Mouse (Mus musculus): ENCODE results near the gene Gm20696. TPM values are rescaled to one million over a fixed set of nuclear protein-coding genes. Genes with fewer than 3 reads are reported as not detected.

Gm20696 gene
- polyA plus RNA-seq, 1 experiment from 2014 or later: 0.99 TPM

DNA sequence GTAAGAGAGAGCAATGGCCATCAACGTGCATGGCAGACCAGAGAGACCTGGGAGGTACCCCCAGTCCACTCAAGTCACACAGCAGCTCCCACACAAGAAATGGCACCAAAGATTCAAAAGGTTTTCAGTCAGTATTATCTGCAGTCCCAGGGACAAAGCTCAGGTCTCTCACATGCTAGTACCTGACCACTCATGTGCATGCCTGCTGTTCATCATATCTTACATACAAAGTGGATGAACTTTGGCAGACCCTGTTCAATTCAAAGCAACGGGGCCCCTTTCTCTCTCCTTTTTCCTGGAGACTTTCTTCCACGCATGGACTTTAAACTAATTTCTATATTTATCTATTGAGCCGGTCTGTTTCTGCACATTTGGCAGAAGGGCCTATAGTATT is 404.9 kb downstream of the Gm20696 start:
- no peak overlapping the region for H3K9ac ChIP-seq (ENCODE audit: low read length)
- H3K4me1 ChIP-seq (ENCODE audit: control insufficient read depth, insufficient read depth, low read length): peaks cover 27% of the 10 kb centered on the region
- H3K4me3 ChIP-seq (ENCODE audit: low read depth, low read length): no peak overlapping the region
- no peaks in the 10 kb centered on the region for H3K27me3 ChIP-seq (replicated peaks; ENCODE audit: control insufficient read depth, insufficient read depth, low read length)
- WGBS: 52% methylated on average over 4 of the region's 4 CpGs
- H3K4me2 ChIP-seq (ENCODE audit: low read length): no peak overlapping the region
- DNase-seq (ENCODE audit: low spot score) (no peak), ATAC-seq (no peak)
- no peaks in the 10 kb centered on the region for H3K9me3 ChIP-seq (replicated peaks; ENCODE audit: control insufficient read depth, low read length)
- no peaks in the 10 kb centered on the region for H3K36me3 ChIP-seq (ENCODE audit: control insufficient read depth, insufficient read depth, low read length)
- H3K27ac ChIP-seq (ENCODE audit: low read depth, low read length): no peak overlapping the region

DNA sequence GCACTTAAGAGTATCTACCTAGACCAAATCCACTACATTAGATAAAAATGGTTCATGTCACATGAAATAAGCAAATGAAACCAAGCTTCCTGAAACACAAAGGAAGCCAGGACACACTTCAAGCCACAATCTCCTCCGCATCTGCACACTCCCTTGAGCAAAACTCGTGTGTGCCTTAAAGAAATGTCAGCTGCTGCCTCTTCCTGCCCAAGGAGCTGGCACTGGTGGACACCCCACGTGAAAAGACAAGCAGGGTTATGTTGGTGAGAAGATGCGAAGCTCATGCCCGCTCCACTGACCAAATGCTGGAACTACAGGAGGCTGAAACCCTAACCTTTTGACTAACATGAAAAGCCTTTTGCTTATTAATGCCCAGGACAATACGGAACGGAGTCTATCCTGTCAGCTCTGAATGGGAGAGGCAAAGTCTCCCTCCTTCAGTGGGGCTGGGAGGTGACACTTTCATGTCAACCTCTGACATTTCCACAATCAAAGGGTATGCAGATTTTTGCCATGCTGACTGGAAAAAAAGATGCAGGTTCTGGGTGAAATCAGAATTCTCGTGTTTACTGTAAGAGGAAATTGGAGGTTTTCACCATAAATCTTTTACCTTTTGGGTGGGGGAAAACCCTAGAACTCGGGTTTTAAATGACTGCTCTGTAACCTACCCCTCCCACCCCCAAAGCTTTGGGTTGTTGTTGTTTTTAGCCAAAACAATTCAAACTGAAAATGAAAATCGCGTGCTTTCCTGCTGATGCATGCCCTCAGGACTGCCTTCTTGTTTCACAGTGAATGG is 405.5 kb downstream of the Gm20696 start:
- H3K9me3 ChIP-seq (replicated peaks; ENCODE audit: control insufficient read depth, low read length): no peaks in the 10 kb centered on the region
- 47% methylated on average over 11 of the region's 11 CpGs for WGBS
- no peak overlapping the region for H3K4me2 ChIP-seq (ENCODE audit: low read length)
- no peaks in the 10 kb centered on the region for H3K36me3 ChIP-seq (ENCODE audit: control insufficient read depth, insufficient read depth, low read length)
- H3K4me1 ChIP-seq (ENCODE audit: control insufficient read depth, insufficient read depth, low read length): peaks cover 21% of the 10 kb centered on the region
- H3K27me3 ChIP-seq (replicated peaks; ENCODE audit: control insufficient read depth, insufficient read depth, low read length): no peaks in the 10 kb centered on the region
- no peak overlapping the region for H3K9ac ChIP-seq (ENCODE audit: low read length)
- no peak for DNase-seq (ENCODE audit: low spot score)
- no peak overlapping the region for H3K27ac ChIP-seq (ENCODE audit: low read depth, low read length)
- no peak overlapping the region for H3K4me3 ChIP-seq (ENCODE audit: low read depth, low read length)
- no peak for ATAC-seq

DNA sequence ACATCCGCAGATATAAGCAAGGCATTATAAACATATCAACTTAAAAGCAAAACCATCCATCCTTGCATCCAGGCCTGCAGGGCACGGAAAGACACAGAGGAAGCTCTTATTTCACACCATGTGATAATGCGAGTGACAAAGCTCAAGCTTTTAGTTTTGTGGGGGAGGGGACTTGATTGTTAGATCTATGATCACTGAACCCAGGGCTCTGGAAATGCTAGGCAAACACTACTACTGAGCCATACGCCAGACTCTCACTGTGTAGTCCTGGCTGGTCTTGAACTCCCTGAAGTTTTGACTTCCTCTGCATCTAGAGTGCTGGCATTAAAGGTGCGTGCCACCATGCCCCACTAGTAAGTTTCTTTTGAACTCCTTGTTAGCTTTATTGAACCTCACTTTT is 408.3 kb downstream of the Gm20696 start:
- H3K9me3 ChIP-seq (replicated peaks; ENCODE audit: control insufficient read depth, low read length): no peaks in the 10 kb centered on the region
- ATAC-seq: no peak

DNA sequence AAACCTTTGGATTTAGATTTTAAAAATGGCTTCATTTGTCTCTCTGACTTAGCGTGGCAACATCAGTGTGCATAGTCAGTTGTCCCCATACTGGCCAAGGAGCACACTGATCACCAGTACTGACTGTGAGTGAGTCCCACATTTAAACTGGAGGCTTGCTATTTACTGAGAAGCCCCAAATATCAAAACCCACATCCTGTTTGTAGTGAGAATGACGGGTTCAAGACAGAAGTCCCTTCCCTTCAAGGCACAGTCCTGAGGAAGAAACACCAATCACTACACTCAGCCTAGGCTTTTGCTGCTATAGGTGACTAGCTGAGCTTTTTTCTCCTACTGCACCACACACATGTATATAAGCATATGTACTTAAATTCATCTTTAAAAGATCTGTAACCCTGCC is 408.9 kb downstream of the Gm20696 start:
- Histone ChIP-seq H3K36me3 (ENCODE audit: control insufficient read depth, insufficient read depth, low read length) (no peaks in the 10 kb centered on the region), H3K4me1 (ENCODE audit: control insufficient read depth, insufficient read depth, low read length) (no peaks in the 10 kb centered on the region), H3K9me3 (replicated peaks; ENCODE audit: control insufficient read depth, low read length) (no peaks in the 10 kb centered on the region), H3K9ac (ENCODE audit: low read length) (no peak overlapping the region), H3K27me3 (replicated peaks; ENCODE audit: control insufficient read depth, insufficient read depth, low read length) (no peaks in the 10 kb centered on the region), H3K27ac (ENCODE audit: low read depth, low read length) (no peak overlapping the region), H3K4me3 (ENCODE audit: low read depth, low read length) (no peak overlapping the region), H3K4me2 (ENCODE audit: low read length) (no peak overlapping the region)
- DNase-seq (ENCODE audit: low spot score) (no peak), ATAC-seq (no peak)
- WGBS: 86% methylated on average over 2 of the region's 2 CpGs

More for the DNA sequence above, 408.3 kb downstream of the Gm20696 start:
- no peak overlapping the region for H3K27ac ChIP-seq (ENCODE audit: low read depth, low read length)
- H3K36me3 ChIP-seq (ENCODE audit: control insufficient read depth, insufficient read depth, low read length): no peaks in the 10 kb centered on the region
- no peak for DNase-seq (ENCODE audit: low spot score)
- H3K9ac ChIP-seq (ENCODE audit: low read length): no peak overlapping the region
- no peak overlapping the region for H3K4me3 ChIP-seq (ENCODE audit: low read depth, low read length)
- no peaks in the 10 kb centered on the region for H3K27me3 ChIP-seq (replicated peaks; ENCODE audit: control insufficient read depth, insufficient read depth, low read length)
- H3K4me1 ChIP-seq (ENCODE audit: control insufficient read depth, insufficient read depth, low read length): no peaks in the 10 kb centered on the region
- WGBS: 86% methylated on average over 5 of the region's 5 CpGs
- H3K4me2 ChIP-seq (ENCODE audit: low read length): no peak overlapping the region

DNA sequence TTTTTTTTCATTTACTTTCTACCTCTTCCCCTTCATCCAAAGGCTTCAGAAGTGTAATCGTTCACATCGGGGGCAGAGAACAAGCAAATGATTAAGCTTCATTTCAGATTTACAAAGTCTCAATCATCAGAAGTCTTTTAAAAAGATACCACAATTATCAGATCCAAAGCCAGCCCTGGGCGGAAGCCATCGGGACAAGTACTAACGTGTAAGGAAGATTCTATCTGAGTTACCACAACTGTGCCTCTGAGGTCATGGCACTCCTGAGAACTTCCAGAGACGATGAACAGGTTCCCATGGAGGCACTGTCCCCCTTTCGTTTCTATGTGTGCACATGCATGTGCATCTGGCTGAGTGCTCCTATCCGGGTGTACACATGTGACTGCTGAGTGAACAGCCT is 413.3 kb downstream of the Gm20696 start:
- WGBS: 94% methylated on average over 8 of the region's 8 CpGs
- no peak overlapping the region for H3K4me2 ChIP-seq (ENCODE audit: low read length)
- no peak overlapping the region for H3K4me3 ChIP-seq (ENCODE audit: low read depth, low read length)
- no peak for DNase-seq (ENCODE audit: low spot score)
- no peaks in the 10 kb centered on the region for H3K36me3 ChIP-seq (ENCODE audit: control insufficient read depth, insufficient read depth, low read length)
- H3K27ac ChIP-seq (ENCODE audit: low read depth, low read length): no peak overlapping the region
- H3K27me3 ChIP-seq (replicated peaks; ENCODE audit: control insufficient read depth, insufficient read depth, low read length): no peaks in the 10 kb centered on the region
- H3K4me1 ChIP-seq (ENCODE audit: control insufficient read depth, insufficient read depth, low read length): no peaks in the 10 kb centered on the region
- H3K9ac ChIP-seq (ENCODE audit: low read length): no peak overlapping the region
- no peak for ATAC-seq
- H3K9me3 ChIP-seq (replicated peaks; ENCODE audit: control insufficient read depth, low read length): no peaks in the 10 kb centered on the region

DNA sequence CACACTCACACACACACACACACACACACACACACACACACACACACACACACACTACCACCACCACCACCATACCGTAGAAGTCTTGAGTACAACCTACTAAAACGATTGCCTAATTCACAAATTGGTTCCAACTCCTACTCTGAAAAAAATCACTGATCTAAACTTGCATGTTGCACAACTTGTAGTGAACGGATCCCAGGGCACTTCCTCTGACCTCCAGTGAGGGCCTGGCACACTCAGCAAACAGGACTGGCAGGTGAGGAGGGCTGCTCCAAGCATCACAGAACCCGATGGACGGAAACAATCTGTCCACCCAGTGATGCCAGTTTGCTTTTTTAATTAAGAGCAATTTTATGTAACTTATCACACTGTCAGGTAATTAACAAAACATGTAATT is 413.8 kb downstream of the Gm20696 start:
- Histone ChIP-seq H3K4me2 (ENCODE audit: low read length) (no peak overlapping the region), H3K27ac (ENCODE audit: low read depth, low read length) (no peak overlapping the region)
- WGBS: 78% methylated on average over 5 of the region's 5 CpGs

DNA sequence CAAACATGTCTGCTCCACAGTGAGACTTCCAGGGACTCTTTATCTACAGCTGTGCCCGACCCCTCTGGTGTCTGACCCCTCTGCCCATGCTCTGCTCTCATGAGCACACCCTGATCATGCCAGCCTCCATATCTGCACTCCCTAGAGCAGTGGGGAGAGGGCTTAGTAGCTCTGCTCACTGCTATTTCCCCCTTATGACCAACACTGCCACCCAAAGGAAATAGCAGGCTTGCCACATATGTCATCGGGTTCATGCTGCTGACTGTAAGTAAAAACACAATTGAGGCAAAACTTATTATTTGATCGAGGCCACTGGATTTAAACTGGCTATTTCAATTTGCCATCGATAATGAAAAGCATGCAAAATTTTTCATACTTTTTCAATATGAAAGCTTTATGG is 414.7 kb downstream of the Gm20696 start:
- Histone ChIP-seq H3K27me3 (replicated peaks; ENCODE audit: control insufficient read depth, insufficient read depth, low read length) (no peaks in the 10 kb centered on the region), H3K9me3 (replicated peaks; ENCODE audit: control insufficient read depth, low read length) (no peaks in the 10 kb centered on the region), H3K4me2 (ENCODE audit: low read length) (no peak overlapping the region), H3K27ac (ENCODE audit: low read depth, low read length) (no peak overlapping the region), H3K4me3 (ENCODE audit: low read depth, low read length) (no peak overlapping the region), H3K4me1 (ENCODE audit: control insufficient read depth, insufficient read depth, low read length) (no peaks in the 10 kb centered on the region), H3K9ac (ENCODE audit: low read length) (no peak overlapping the region), H3K36me3 (ENCODE audit: control insufficient read depth, insufficient read depth, low read length) (no peaks in the 10 kb centered on the region)
- 93% methylated on average over 4 of the region's 4 CpGs for WGBS
- no peak for ATAC-seq
- DNase-seq (ENCODE audit: low spot score): no peak

More for the DNA sequence above, 413.8 kb downstream of the Gm20696 start:
- Histone ChIP-seq H3K4me3 (ENCODE audit: low read depth, low read length) (no peak overlapping the region), H3K9ac (ENCODE audit: low read length) (no peak overlapping the region), H3K9me3 (replicated peaks; ENCODE audit: control insufficient read depth, low read length) (no peaks in the 10 kb centered on the region), H3K27me3 (replicated peaks; ENCODE audit: control insufficient read depth, insufficient read depth, low read length) (no peaks in the 10 kb centered on the region), H3K36me3 (ENCODE audit: control insufficient read depth, insufficient read depth, low read length) (no peaks in the 10 kb centered on the region), H3K4me1 (ENCODE audit: control insufficient read depth, insufficient read depth, low read length) (no peaks in the 10 kb centered on the region)
- ATAC-seq: no peak
- DNase-seq (ENCODE audit: low spot score): no peak

DNA sequence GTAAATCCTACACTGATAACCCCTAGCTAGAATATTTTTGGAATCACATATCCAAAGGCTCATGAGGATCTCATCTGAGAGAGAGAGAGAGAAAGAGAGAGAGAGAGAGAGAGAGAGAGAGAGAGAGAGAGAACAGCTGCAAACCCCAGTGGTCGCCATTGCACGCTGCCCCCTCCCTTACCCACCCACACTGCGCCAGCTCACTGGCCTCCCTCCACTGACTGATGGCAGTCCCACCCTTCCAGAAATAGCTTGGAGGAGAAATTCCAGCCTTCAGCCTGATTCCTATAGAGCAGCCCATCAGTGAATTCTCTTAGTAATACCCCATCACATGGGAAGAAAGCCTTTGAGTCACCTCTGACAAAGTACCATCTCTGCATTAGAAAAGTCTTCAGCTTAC is 415.4 kb downstream of the Gm20696 start:
- Histone ChIP-seq H3K9me3 (replicated peaks; ENCODE audit: control insufficient read depth, low read length) (no peaks in the 10 kb centered on the region), H3K4me3 (ENCODE audit: low read depth, low read length) (no peak overlapping the region), H3K27ac (ENCODE audit: low read depth, low read length) (no peak overlapping the region), H3K4me2 (ENCODE audit: low read length) (no peak overlapping the region), H3K9ac (ENCODE audit: low read length) (no peak overlapping the region), H3K4me1 (ENCODE audit: control insufficient read depth, insufficient read depth, low read length) (no peaks in the 10 kb centered on the region), H3K27me3 (replicated peaks; ENCODE audit: control insufficient read depth, insufficient read depth, low read length) (no peaks in the 10 kb centered on the region), H3K36me3 (ENCODE audit: control insufficient read depth, insufficient read depth, low read length) (no peaks in the 10 kb centered on the region)
- ATAC-seq: no peak
- 88% methylated on average over 3 of the region's 3 CpGs for WGBS
- no peak for DNase-seq (ENCODE audit: low spot score)

DNA sequence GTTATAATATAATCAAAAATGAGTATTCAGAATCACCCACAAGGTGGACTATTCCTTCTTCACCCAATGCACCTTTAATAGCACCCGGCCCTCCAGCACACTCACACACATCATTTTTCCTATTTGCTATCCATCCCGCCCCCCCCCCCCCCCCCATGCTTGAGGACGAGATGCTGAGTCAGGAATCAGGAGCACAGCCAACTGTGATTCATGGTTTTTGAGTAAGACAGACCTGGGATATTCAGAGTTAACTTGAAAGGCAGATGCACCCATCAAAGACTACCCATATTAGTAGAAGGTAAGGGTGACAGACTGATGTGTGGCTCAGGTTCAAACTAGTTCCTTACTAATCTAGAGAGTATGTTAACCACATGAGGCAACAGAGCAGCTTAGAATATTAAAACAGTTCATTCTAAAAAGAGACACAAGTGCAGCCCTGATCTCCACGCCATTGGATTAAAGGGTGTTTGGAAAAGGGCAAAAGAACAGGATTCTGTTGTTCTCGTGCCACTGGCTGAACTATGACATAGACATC is 417.0 kb downstream of the Gm20696 start:
- DNase-seq (ENCODE audit: low spot score): no peak
- H3K9me3 ChIP-seq (replicated peaks; ENCODE audit: control insufficient read depth, low read length): no peaks in the 10 kb centered on the region
- no peak overlapping the region for H3K9ac ChIP-seq (ENCODE audit: low read length)
- WGBS: 73% methylated on average over 5 of the region's 5 CpGs
- no peak overlapping the region for H3K27ac ChIP-seq (ENCODE audit: low read depth, low read length)
- H3K27me3 ChIP-seq (replicated peaks; ENCODE audit: control insufficient read depth, insufficient read depth, low read length): no peaks in the 10 kb centered on the region
- H3K4me3 ChIP-seq (ENCODE audit: low read depth, low read length): no peak overlapping the region
- no peak overlapping the region for H3K4me2 ChIP-seq (ENCODE audit: low read length)
- no peaks in the 10 kb centered on the region for H3K4me1 ChIP-seq (ENCODE audit: control insufficient read depth, insufficient read depth, low read length)
- no peaks in the 10 kb centered on the region for H3K36me3 ChIP-seq (ENCODE audit: control insufficient read depth, insufficient read depth, low read length)
- ATAC-seq: no peak
